Mouse (Mus musculus) embryo, embryonic 9.5 days (tissue): ENCODE results near the gene Gdpd3.
A peak's percentile ranks its signal among the peaks of the same experiment; 100 is the strongest.

Source experiments
- DNase-seq: peaks from one replicate; pipeline ENCODE4 v3.0.0-alpha.2; 2017; ENCODE audit errors: extremely low spot score

Gdpd3 gene

GRCm38 (mm10) chr7:126789141-126789540, 23.0 kb downstream of the Gdpd3 start:
- no peak for DNase-seq

- peak; percentile 96 for DNase-seq
Observed at GRCm38 (mm10) chr7:126791851-126792720, 26.0 kb downstream of the Gdpd3 start, which contains the start of gene Ppp4c. Gene Ppp4c, minus strand, starts transcription at chr7:126792496.

DNA sequence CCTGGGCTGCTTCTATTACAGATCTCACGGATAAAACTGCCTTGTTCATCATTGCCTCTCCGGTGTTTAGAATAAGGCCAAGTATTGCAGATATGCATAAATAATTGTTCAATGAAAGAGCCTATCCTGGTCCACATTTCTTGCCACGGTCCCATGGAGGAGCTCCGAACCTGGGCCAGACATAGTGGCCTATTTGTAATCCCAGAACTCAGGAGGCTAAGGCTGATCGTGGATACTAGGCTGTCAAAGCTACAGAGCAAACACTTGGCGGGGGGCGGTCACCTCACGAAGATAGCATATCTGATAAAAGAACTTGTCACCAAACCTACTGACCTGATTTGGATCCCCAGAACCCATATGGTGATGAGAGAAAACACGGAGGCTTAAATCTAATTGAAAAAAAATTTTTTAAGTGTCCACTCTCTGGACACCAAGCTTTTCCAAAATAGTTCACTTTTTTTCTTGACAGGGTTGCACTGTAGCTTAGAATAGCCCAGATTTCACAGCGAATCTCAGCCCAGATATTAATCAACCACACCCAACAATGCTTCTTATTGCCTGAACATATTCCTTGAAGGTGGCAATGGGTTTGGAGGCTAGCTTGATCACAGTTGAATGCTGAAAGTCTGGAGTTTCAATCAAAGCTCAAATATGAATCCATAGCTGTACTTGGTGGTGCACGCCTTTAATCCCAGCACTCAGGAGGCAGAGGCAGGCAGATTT, 26.7 kb downstream of the Gdpd3 start:
- no peak for DNase-seq

- DNase-seq, result no peak
Observed at GRCm38 (mm10) chr7:126793456-126794270, 27.5 kb downstream of the Gdpd3 start.

DNA sequence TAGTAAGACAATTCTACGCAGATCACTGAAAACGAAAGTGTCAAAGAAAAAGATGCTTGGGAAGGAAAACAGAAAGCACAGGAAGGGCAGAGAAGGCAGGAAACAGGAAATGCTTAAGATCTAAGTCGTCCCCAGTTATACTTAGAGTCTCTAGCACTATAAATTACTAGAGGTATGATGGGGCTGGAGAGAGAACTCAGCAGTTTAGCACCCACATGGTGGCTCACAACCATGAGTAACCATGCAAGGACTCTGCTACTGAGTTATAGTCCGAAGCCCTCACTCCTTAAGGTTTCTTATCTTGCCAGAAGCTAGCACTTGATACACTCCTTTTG, 28.1 kb downstream of the Gdpd3 start:
- no peak for DNase-seq

DNA sequence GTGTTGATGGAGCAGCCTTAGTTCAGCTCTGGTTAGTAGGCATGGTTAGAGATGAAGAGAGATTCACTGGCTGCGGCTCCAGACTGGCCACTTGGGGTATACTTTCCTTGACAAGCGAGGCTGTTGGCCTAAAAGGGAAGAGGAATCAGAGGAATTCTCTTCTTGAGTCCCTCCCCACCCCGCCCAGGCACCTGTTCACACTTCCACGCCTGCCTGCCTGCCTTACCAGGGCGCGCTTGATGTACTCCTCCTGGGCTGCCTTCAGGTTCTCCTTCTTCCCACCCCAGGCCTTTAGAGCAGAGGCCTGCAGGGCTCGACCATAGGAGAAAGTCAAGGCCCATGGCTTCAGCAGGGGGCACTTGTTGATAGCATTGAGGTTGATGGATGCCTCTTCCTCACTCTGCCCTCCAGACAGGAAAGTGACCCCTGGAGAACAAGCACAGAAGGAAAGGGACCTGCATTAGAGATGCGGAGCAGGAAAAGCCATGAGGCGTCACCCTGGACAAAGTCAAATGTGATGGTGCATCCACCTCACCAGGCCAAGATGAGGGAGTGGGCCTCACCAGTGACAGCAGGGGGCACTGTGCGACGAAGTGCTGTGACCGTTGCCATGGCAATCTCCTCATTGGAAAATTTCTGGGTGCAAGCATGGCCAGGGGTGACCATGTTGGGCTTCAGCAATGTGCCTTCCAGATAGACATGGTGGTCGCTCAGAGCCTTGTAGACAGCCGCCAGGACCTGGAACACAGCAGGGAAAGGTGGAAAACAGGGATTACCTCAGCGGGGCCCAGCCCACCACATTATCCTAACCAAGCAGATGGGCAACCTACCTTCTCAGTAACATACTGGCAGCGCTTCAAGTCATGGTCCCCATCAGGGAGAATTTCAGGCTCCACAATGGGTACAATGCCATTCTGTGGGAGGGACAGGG, 29.5 kb downstream of the Gdpd3 start:
- DNase-seq, result no peak

- no peak for DNase-seq
Observed at GRCm38 (mm10) chr7:126796350-126796932, 30.3 kb downstream of the Gdpd3 start.

- DNase-seq, result no peak
Observed at GRCm38 (mm10) chr7:126797411-126798126, 31.4 kb downstream of the Gdpd3 start, which contains the start of gene Fam57b. Gene Fam57b, plus strand, starts transcription at chr7:126797668.

GRCm38 (mm10) chr7:126798127-126799049, 32.3 kb downstream of the Gdpd3 start:
- no peak for DNase-seq

DNA sequence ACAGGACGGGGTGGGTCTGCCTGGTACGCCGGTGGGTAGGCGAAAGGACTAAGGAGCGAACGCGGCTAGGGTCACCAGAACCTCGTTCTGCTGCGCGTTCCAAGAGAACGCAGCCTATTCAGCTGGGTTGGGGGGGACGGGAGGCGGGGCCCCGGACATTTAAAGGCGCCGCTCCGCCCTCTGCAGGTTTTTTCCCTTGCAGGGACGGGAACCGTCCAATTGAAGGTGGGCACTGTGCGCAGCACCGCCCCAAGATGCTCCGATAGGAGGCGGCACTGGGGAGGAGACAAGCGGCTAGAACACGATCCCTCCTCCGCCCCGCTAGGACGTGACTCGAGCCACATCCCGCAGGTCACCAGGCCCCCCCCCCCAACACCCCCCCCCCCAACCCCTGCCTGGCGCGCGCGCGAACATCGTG, 32.9 kb downstream of the Gdpd3 start:
- DNase-seq, result peak; percentile 98

GRCm38 (mm10) chr7:126799468-126800268, 33.5 kb downstream of the Gdpd3 start:
- DNase-seq, result no peak

DNA sequence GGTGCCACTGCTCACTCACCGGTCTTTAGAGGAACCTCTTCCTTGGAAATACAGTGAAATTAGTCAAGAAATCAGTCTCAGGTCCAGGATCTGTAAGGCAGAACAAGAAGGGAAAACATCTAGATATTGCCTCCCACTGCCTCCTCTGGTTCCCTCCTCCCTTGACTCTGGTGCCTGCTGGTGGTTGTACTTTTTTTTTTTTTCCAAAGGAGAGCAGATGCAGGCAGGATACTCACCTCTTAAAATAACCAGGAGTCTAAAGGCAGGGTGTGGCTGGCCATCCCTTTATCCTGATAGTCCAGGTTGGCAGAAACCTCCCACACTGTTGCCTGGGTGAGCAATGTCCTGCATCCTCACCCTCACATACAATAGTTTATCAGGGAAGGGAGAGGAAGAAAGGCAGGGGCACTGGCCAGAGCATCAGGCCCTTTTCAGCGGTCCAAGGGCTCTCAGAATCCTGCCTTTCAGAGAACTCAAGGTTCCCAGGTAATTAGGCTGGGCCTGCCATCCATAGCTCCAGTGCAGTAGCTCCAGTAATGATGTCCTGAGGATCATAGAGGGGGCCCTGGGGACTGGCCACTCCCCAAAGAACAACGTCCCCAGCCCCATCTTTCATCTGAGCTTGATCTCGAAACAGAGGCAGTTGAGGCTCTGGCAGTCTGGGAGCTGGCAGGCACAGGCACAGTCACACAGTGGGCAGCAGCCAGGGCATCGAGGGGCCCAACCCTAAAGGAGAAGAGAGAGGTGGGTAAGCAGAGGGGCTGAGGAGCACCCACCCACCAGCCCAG, 34.3 kb downstream of the Gdpd3 start:
- no peak for DNase-seq

DNA sequence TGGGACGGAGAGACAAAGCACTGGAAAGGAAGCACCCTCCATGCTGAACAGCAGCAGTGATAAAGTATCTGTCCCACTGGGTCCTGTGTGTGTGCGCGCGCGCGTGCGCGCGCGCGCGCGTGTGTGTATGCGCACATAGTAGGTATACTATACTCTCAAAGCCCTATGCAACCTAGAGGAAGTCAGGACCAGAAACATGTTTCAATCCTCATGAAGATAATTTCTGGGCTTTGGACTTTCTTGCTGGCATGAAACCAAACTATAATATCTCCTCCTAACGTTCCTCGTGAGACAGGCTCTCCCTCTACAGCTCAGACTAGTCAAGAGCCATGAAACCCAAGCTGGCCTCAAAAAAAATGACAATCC, 34.9 kb downstream of the Gdpd3 start:
- DNase-seq, result no peak

DNA sequence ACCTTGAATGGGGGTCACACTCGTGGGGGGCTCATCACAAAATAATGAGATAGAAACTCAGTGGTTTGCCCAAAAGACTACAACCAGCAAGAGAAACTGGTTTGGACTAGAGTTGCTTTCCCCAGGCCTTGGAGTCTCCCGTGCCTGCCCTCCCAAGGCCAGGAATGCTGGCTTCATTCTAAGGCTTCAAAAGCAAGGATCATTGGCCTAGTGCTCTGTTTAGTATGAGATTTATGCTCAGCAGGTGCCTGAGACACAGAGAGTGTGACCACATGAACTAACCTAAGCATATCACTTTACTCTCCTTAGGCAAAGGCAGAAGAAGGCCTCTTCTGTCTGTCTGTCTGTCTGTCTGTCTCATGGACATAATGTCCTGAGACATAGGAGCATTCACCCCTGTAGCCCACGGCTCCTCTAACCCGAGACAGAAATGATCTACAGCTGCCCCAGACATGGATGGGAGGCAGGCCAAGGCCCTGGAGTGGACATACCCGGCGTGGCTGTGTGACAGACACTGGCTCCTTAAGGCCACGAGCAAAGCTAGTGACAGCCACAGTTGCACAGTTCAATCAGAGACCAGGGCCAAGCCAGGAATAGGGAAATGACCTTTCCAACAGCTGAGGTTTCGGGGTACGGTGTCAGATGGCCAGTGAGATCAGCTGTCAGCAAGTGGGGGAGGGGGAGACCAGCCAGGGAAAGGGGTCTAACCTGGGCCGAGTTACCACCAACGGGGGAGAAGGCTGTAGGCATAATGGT, 36.2 kb downstream of the Gdpd3 start:
- DNase-seq, result no peak

DNA sequence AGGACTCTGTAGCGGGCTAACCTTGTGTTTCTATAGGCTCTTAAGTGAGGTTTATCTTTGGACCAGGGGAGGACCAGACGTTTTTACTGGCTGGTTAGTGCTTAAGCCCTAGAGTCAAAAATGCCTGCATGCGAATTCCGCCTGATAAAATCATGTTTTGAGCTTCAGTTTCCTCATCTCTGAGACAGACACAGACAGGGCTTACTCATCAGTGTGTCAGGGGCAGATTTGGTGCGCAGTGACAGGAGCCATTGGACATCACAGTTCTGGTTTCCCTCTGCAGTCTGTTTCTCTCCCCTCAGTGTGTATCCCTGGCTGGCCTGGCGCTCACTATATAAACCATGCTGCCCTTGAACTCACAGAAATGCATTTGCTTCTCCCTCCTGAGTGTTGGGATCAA, 37.0 kb downstream of the Gdpd3 start:
- no peak for DNase-seq

DNA sequence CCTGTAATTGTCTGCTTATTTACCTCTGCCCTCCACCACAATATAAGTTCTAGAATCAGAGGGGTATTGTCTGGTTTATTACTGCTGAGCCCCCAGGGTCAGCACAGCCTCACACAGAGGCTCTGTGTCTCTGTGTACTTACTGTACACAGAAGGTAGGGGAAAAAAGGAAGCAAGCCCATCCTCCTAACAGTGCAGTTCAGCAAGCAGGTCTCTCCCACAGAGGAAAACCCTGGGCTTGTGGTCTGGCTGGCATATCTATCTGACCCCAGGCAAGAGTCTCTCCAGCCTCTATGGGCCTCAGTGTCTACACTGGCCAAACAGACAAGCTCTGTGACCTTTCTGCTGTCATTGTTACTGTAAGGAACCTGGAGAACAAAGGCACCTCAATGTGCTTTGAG, 37.6 kb downstream of the Gdpd3 start:
- no peak for DNase-seq

DNA sequence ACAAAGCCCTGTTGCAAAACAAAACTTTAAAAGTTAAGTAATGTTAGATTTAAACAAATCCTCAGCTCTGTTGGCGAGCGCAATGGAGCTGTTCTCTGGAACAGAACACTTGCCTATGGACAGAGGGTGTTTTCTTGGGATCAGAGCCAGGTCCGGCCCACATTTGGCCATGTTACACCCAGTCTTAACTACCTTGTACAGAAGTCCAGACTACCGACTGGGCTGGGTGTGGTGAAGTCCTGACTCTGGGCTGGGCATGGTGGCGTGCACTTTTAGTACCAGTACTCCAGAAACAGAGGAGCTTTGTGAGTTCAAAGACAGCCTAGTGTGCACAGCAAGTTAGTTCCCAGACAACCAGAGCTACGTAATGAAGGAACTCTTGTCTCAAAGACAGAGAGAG, 40.8 kb downstream of the Gdpd3 start:
- DNase-seq, result no peak
